Mouse (Mus musculus) thymus, adult 18-20 months (tissue): Measurements from ENCODE around the gene Krtap20-2.
"Not testable (repeated sequence)": the region's sequence is repeated elsewhere in the genome, so short reads cannot be mapped to it uniquely, and the experiment has no call there.

Experiments used
- DNase-seq, 2 experiments: peaks; one replicate each; pipeline ENCODE4 v3.0.0; 2022; ENCODE audit warnings: mixed read lengths in 2 of 2

Gene Krtap20-2

DNA sequence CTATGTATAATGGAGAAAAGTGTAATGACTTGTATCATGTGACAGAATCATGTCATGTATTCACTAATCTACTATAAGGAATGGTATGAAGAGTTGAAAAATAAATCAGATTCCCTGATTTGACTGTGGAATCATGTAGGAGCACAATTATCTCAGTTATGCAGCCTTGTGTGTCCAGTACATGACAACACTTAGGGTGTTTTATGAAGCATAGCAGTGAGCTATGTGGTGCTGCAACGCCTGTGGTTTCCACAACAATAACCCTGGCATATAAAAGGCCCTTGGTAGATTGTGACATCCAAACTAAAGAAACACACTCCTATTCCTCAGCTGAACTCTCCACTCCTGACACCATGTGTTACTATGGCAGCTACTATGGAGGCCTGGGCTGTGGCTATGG lies at the start of gene Krtap20-2:
Gene Krtap20-2 (plus strand): TSS at position 301 of the 400 bp plus-strand sequence.
- DNase-seq = no peak

DNA sequence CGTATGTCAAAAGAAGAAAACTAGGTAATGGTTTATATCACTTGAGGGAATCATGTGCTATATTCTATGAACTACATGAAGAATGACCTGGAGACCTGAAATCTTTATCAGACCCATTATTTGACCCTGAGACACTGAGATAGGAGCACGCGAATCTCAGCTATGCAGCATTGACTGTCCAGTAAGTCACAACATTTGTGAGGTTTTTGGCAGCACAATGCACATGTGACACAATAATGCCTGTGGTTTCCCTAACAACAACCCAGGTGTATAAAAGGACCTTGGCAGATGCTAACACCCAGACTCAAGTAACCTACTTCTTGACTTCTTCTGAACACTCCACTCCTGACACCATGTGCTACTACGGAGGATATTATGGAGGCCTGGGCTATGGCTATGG lies 48.0 kb upstream of the Krtap20-2 start, which contains the start of gene Gm9789:
Gene Gm9789 (plus strand): TSS at position 301 of the 400 bp plus-strand sequence.
- no peak for DNase-seq

DNA sequence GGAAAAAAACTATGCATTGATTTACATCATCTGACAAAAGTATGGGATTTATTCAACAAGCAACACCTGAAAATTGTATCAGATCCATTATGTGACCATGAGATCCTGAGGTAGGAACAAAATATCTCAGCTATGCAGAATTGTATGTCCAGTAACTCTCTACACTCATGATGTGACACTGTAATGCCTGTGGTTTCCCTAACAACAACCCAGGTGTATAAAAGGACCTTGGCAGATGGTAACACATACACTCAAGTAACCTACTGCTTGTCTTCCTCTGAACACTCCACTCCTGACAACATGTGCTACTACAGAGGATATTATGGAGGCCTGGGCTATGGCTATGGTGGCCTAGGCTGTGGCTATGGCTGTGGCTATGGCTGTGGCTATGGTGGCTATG lies 36.5 kb upstream of the Krtap20-2 start, which contains the start of gene Gm7735:
Gene Gm7735 (plus strand): TSS at position 301 of the 400 bp plus-strand sequence.
- DNase-seq = not testable (repeated sequence)

DNA sequence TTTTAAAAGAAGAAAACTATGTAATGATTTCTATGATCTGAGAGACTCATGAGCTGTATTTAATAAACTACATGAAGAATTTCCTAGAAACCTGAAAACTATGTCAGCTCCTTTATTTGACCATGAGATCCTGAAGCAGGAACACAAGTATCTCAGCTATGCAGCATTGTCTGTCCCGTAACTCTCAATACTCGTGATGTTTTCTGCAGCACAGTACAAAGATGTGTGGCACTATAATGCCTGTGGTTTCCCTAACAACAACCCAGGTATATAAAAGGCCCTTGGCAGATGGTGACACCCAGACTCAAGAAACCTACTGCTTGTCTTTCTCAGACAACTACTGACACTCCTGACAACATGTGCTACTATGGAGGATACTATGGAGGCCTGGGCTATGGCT lies 31.2 kb upstream of the Krtap20-2 start, which contains the start of gene 1110057P08Rik:
Gene 1110057P08Rik (plus strand): TSS at position 301 of the 400 bp plus-strand sequence.
- DNase-seq = no peak

GRCm38 (mm10) chr16:89188621-89189020 lies 17.0 kb upstream of the Krtap20-2 start:
- no peak for DNase-seq
